Mouse (Mus musculus): ENCODE data around the gene Zdhhc14. TPM values are rescaled to one million over a fixed set of nuclear protein-coding genes. Genes with fewer than 3 reads are reported as not detected.

Zdhhc14 gene
- polyA plus RNA-seq, 1 experiment from 2014 or later = 10.1 TPM

DNA sequence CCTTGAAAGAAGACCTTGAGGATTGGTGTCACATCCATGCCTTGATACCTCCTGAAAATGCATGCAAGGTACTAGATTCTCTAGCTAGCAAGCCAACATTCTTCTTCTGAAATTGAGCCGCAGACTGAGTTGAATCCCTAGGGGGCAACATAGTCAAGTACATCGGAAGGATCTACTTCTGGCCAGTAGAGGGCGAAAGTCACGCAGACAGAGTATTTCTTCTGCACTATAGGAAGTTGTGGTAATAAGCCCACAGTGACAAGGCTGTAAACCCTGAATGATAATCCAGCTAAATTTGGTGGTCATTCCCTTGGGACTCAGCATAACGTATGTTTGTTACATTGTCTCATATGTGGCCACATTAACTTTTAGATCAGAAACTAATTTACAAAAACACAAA is 303.5 kb downstream of the Zdhhc14 start:
- under 1% methylated on average over 5 of the region's 5 CpGs for WGBS
- peak; percentile 52; the same call in 1 of the 2 replicates for ATAC-seq (replicated peaks)
- Histone ChIP-seq H3K9ac (no peak overlapping the region), H3K36me3 (replicated peaks) (no peaks in the 10 kb centered on the region), H3K4me2 (no peak overlapping the region), H3K4me3 (no peak overlapping the region), H3K9me3 (no peaks in the 10 kb centered on the region), H3K4me1 (no peaks in the 10 kb centered on the region), H3K27ac (no peak overlapping the region), H3K27me3 (replicated peaks) (no peaks in the 10 kb centered on the region)

DNA sequence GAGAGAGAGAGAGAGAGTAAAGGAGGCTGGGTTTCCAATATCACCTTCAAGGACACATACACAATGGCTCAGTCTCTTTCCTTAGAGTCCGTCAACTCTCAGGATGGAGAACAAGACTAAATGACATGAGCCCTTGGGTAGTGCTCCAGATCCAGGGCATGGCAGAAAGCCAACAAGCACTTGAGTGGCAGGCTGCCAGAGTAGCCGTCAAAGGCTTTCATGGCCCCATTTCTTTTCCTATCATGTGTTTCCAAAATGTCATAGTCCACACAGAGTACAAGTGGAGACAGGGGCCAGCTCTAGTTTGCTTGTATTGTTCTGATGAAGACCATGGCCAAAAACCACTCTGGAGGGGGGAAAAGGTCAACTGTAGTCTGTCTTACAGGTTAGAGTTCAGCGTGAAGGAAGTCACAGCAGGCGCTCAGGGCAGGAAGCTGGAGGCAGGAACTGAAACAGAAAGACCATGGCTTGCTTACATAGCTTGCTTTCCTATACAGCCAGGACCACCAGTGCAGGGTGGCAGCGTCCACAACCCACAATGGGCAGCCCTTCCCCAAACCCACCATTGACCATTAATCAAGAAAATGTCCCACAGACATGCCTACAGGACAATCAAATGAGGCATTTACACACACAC is 304.9 kb downstream of the Zdhhc14 start:
- 60% methylated on average over 5 of the region's 5 CpGs for WGBS
- no peak for ATAC-seq (replicated peaks)

DNA sequence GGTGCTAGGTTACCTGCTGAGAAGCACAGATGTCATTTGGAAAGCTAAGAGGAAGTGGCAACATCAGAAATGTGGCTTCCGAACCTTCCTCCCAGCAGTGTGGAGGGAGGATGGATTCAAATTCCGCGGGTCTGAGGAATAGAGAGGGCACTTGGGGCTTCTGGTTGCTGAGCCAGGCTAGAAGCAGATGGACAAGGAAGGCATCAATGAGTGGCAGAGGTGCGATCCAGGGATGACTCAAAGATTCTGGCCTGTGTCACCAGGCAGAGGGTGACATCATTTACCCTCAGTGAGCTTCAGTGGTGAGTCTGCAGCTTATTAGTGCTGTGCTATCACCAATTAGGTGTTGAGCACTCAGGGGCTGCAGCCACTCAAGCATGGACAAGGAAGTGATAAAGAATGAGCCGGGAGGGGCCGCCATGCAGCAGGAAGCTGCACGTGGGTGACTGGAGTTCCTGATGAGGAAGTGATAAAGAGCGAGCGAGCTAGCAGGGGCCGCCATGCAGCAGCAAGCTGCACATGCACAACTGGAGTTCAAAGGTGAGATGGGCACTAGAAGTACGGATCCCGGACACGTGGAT is 306.0 kb downstream of the Zdhhc14 start:
- no peak for ATAC-seq (replicated peaks)
- WGBS = 69% methylated on average over 13 of the region's 13 CpGs
- Histone ChIP-seq H3K36me3 (replicated peaks) (no peaks in the 10 kb centered on the region), H3K9ac (no peak overlapping the region), H3K4me2 (no peak overlapping the region), H3K27me3 (replicated peaks) (no peaks in the 10 kb centered on the region), H3K4me3 (no peak overlapping the region), H3K4me1 (no peaks in the 10 kb centered on the region), H3K27ac (no peak overlapping the region), H3K9me3 (no peaks in the 10 kb centered on the region)

More for the DNA sequence above, 304.9 kb downstream of the Zdhhc14 start:
- Histone ChIP-seq H3K4me2 (no peak overlapping the region), H3K4me1 (no peaks in the 10 kb centered on the region), H3K4me3 (no peak overlapping the region), H3K27me3 (replicated peaks) (no peaks in the 10 kb centered on the region), H3K9ac (no peak overlapping the region), H3K27ac (no peak overlapping the region), H3K36me3 (replicated peaks) (no peaks in the 10 kb centered on the region), H3K9me3 (no peaks in the 10 kb centered on the region)

DNA sequence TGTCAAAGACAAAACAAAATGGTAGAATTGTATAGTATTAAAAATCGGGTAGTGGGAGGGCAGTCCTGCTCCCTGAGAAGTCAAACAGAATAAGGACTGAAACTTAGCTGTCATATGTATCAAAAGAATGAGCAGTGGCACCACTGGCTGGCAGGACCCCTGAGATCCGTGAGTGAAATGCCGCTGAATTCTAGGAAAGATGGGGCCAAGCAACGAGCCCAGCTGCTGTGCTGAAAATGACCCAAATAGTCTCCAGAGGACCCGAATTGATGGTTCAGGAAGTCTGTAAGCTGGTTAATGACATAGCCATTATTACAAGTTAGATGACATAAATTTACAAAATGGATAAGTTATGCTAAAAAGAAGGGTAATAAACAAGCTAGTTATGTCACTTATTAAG is 306.5 kb downstream of the Zdhhc14 start:
- Histone ChIP-seq H3K9me3 (no peaks in the 10 kb centered on the region), H3K27ac (no peak overlapping the region), H3K27me3 (replicated peaks) (no peaks in the 10 kb centered on the region), H3K36me3 (replicated peaks) (no peaks in the 10 kb centered on the region), H3K4me3 (no peak overlapping the region), H3K4me2 (no peak overlapping the region), H3K4me1 (no peaks in the 10 kb centered on the region), H3K9ac (no peak overlapping the region)
- WGBS = 68% methylated on average over 5 of the region's 5 CpGs
- ATAC-seq (replicated peaks) = no peak

DNA sequence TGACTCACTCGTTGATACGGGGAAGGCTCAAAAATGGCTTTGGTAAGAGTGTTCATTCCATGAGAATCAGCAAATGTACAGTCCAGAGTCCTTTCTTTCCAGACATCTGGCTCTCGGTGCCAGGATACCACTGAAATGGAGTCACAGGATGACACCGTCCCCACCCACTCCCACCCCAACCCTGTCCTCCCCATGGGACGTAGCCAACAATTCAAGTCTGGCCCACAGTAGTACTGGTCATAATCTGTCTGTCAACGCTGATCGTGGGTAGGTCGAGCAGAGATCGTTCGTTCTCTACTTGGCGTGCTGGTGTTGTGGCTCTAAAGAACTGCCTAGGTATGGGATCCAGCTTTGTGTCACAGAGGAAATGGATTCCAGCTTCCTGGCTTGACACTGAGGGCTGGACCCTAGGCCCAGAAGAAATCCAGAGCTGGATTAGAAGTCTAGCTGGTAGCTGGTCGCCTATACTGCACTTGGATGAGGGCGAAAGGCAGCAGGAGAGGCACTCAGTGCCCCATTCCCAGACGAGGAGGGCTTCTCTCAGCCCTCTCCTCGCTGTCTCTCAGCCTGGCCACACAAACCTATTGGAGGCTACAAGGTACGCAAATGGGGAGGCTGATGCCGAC is 307.2 kb downstream of the Zdhhc14 start:
- no peaks in the 10 kb centered on the region for H3K27me3 ChIP-seq (replicated peaks)
- no peak for ATAC-seq (replicated peaks)
- H3K4me3 ChIP-seq = no peak overlapping the region
- H3K9ac ChIP-seq = no peak overlapping the region
- no peak overlapping the region for H3K27ac ChIP-seq
- no peak overlapping the region for H3K4me2 ChIP-seq
- WGBS = 91% methylated on average over 17 of the region's 17 CpGs
- H3K9me3 ChIP-seq = no peaks in the 10 kb centered on the region
- no peaks in the 10 kb centered on the region for H3K4me1 ChIP-seq
- no peaks in the 10 kb centered on the region for H3K36me3 ChIP-seq (replicated peaks)

DNA sequence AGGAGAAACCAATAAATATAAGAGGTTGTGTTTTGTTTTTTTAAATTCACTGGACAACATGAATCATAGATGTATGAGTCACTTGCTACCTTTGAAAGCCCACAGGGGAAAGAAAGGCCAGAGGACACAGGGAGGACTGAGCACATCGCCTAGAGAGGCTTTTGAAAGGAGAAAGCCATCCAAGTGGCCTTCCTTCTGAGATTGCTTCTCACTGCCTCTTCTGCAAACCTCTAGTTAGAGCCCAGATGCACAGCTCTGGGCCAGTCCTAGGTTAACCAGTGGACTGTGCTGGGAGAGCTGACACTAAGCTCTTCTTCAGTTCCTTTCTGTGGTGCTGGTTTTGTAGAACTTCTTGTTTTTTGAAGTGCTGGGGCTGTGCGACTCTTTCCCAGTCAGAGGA is 307.9 kb downstream of the Zdhhc14 start:
- Histone ChIP-seq H3K9ac (no peak overlapping the region), H3K36me3 (replicated peaks) (no peaks in the 10 kb centered on the region), H3K4me3 (no peak overlapping the region), H3K27me3 (replicated peaks) (no peaks in the 10 kb centered on the region), H3K27ac (no peak overlapping the region), H3K4me1 (no peaks in the 10 kb centered on the region), H3K9me3 (no peaks in the 10 kb centered on the region), H3K4me2 (no peak overlapping the region)
- ATAC-seq (replicated peaks) = no peak
- WGBS = 91% methylated on average over 2 of the region's 2 CpGs

DNA sequence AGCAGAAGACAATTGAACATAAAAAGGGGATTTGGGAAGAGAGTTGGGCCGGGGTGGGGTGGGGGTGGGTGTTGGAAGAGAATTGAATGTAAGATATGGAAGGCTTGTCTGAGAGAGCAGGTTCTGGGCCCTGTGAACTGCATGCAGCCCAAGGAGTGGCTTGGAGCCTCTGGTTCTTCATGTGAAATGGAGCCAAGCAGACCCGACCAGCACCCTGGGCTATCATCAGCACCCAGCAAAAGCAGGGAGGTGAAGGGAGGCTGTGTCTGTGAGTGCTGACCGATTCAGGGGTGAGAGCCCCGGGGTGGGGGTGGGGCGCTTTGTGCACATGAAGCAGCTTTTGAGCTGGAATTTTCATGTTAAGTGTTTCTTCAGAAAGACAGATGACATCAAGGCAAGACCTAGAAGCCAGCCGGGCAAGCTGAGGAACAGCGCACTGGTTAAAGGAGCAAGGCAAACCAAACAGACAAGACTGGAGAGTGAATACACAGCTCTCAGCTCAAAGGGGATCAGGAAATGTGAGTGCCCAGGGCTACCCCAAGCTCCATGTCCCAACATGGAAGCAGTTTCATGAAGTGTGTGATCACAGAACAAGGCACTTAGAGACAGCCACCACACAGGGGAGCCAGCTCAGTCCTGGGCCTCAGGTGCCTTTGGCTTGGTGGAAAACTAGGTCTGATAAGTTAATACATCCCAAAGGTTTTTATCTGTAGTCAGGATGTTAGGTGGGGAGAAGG is 308.6 kb downstream of the Zdhhc14 start:
- H3K4me3 ChIP-seq = no peak overlapping the region
- no peaks in the 10 kb centered on the region for H3K4me1 ChIP-seq
- no peak overlapping the region for H3K4me2 ChIP-seq
- no peak overlapping the region for H3K27ac ChIP-seq
- no peaks in the 10 kb centered on the region for H3K9me3 ChIP-seq
- H3K9ac ChIP-seq = no peak overlapping the region
- no peak for ATAC-seq (replicated peaks)
- H3K36me3 ChIP-seq (replicated peaks) = no peaks in the 10 kb centered on the region
- whole genome bisulfite sequencing = 76% methylated on average over 7 of the region's 7 CpGs
- H3K27me3 ChIP-seq (replicated peaks) = no peaks in the 10 kb centered on the region

DNA sequence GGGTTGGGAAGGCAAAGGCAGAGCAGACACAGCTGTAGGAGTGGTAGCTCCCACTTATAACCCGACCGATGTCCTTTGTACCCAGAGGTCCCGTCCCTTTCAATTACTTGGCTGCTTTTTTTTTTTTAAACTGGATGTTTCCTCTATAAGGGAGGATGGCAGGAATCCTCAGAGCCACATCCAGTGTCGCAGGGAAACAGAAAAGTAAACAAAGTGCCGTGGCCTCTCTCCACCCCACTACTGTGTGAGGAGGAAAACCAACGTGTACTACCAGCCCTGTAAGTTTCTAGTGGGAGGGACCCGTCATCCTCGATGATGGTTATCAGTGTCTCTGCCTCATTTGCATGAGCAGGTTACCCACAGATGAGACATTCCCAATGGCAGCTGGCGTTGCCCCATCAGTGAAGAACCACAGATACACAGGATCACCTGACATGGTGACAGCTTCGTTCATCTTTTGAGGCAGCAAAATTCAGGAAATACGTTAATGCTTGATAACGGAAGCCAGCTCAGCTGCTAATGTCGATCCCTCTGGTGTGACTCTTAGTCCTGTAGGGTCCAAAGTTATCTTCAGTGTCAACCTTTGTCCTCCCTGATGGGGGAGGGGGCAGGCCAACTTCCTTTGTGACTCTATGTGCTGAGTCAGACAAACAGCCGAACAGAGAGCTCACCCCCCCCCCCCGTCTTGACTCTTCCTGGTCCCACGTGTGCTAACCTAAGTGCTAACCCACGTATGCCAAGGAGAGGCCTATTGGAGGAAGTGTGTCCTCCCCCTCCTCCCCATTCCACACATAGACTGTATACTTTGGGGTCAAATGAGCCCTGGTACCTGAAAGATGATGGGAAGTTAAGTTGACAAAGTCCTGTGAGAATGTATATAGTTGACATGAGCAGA is 309.7 kb downstream of the Zdhhc14 start:
- Histone ChIP-seq H3K4me2 (no peak overlapping the region), H3K9me3 (no peaks in the 10 kb centered on the region), H3K27me3 (replicated peaks) (no peaks in the 10 kb centered on the region), H3K36me3 (replicated peaks) (no peaks in the 10 kb centered on the region), H3K27ac (no peak overlapping the region), H3K9ac (no peak overlapping the region), H3K4me1 (no peaks in the 10 kb centered on the region), H3K4me3 (no peak overlapping the region)
- 80% methylated on average over 17 of the region's 17 CpGs for WGBS
- no peak for ATAC-seq (replicated peaks)

DNA sequence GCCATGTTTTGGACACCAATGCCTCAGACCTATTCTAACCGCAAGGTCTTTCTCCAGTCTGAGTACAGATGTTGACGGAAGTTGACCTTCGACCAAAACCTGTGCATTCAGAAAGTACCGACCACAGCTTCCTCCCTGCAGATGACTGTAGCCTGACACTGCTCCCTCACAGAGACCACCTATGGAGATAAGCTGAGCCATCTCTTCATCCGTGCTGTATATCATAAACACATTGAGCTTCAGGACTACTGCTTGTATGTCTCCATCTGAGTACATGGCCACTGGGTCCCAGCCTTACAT is 310.2 kb downstream of the Zdhhc14 start:
- Histone ChIP-seq H3K36me3 (replicated peaks) (no peaks in the 10 kb centered on the region), H3K4me1 (no peaks in the 10 kb centered on the region), H3K27me3 (replicated peaks) (no peaks in the 10 kb centered on the region), H3K4me3 (no peak overlapping the region), H3K9ac (no peak overlapping the region), H3K27ac (no peak overlapping the region), H3K9me3 (no peaks in the 10 kb centered on the region), H3K4me2 (no peak overlapping the region)
- WGBS = 82% methylated on average over 5 of the region's 5 CpGs
- ATAC-seq (replicated peaks) = no peak

Other genes with a start within 250 kb of the Zdhhc14 start
- not detected in 2 replicates for gene Ldhal6b, start 73.8 kb upstream of the Zdhhc14 start, polyA plus RNA-seq (2015; fragmentation: Nextera tagmentation; extraction: Ambion mirVana)
- gene Tmem242, start 52.3 kb upstream of the Zdhhc14 start, polyA plus RNA-seq (2015; fragmentation: Nextera tagmentation; extraction: Ambion mirVana) = 93.6 and 96.3 TPM in 2 replicates

Measured in midbrain, embryonic 15.5 days (tissue).